Mouse (Mus musculus): ENCODE measurements around the gene Large2. TPM values are rescaled to one million over a fixed set of nuclear protein-coding genes. Genes with fewer than 3 reads are reported as not detected.

Large2 gene
- polyA plus RNA-seq, 1 experiment from 2014 or later, result 2.7 TPM

- TF ChIP-seq CTCF (IDR thresholded peaks at IDR 0.05; ENCODE audit: low read depth), result no peak
- no peak for TF ChIP-seq EP300 (IDR thresholded peaks at IDR 0.05; ENCODE audit: low read depth)
- no peak for ATAC-seq
- no peaks in the 10 kb centered on the region for H3K27me3 ChIP-seq (ENCODE audit: insufficient read depth, low read length)
- peaks cover 26% of the 10 kb centered on the region for H3K36me3 ChIP-seq (replicated peaks; ENCODE audit: insufficient read depth, low read length)
- no peaks in the 10 kb centered on the region for H3K9me3 ChIP-seq (ENCODE audit: low read length)
- no peaks in the 10 kb centered on the region; the same call in 1 of the 2 replicates for H3K4me1 ChIP-seq (ENCODE audit: insufficient read depth)
- H3K4me2 ChIP-seq (ENCODE audit: low read depth, low read length), result no peak overlapping the region
- 88% methylated on average over 6 of the region's 6 CpGs for WGBS (ENCODE audit: insufficient replicate concordance)
- H3K4me3 ChIP-seq (ENCODE audit: low read depth, low read length), result no peak overlapping the region
- no peak for DNase-seq
- no peak overlapping the region for H3K9ac ChIP-seq (replicated peaks)
- H3K27ac ChIP-seq (ENCODE audit: low read depth), result no peak overlapping the region
Observed at GRCm38 (mm10) chr2:92362571-92363228, 12.0 kb downstream of the Large2 start.

DNA sequence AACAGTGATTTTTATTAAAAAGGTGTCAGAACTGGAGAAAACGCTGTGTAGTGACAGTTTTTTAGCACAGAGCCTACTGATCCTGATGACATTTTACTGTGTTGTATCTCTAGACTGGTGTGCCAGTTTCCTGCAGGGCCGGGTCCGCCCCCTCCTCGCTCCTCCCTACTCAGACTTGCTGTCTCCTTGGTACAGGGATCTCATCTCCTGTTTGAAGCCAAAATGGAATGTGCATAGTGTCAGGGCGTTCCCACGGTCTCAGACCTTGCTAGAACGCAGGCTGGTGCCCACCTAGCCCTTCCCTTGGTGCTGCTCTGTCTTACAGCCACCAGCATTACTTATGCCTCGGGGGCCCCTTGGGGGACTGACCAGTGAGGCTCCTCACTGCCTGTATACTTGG lies 12.9 kb downstream of the Large2 start:
- no peaks in the 10 kb centered on the region for H3K4me1 ChIP-seq (ENCODE audit: insufficient read depth)
- no peak overlapping the region for H3K4me3 ChIP-seq (ENCODE audit: low read depth, low read length)
- 74% methylated on average over 8 of the region's 8 CpGs for WGBS (ENCODE audit: insufficient replicate concordance)
- H3K9ac ChIP-seq (replicated peaks), result no peak overlapping the region
- DNase-seq (no peak), ATAC-seq (no peak)
- no peaks in the 10 kb centered on the region for H3K27me3 ChIP-seq (ENCODE audit: insufficient read depth, low read length)
- peaks cover 34% of the 10 kb centered on the region for H3K36me3 ChIP-seq (replicated peaks; ENCODE audit: insufficient read depth, low read length)
- no peaks in the 10 kb centered on the region for H3K9me3 ChIP-seq (ENCODE audit: low read length)
- no peak overlapping the region for H3K4me2 ChIP-seq (ENCODE audit: low read depth, low read length)
- H3K27ac ChIP-seq (ENCODE audit: low read depth), result no peak overlapping the region
- TF ChIP-seq CTCF (IDR thresholded peaks at IDR 0.05; ENCODE audit: low read depth), result no peak
- no peak for TF ChIP-seq EP300 (IDR thresholded peaks at IDR 0.05; ENCODE audit: low read depth)

DNA sequence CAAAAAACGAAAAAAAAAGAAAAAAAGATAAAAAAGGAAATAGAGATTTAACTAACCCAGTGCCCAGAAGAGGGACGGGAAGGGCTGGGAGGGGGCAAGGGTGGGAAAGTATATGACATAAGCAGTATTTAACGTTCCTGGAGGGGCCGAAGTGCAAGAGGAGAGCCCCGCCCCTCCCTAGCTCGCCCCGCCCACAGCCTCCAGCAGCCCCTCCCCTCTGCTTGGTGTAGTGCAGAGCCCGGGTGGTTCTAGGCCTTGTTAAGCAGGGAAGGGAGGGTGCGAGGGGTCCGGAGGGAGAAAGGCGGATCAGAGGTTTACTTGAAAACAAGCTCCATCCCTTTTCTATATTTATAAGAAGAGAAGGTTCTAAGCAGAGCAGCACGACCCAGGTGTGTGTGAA lies 13.8 kb downstream of the Large2 start:
- ATAC-seq, result peak; percentile 63
- no peaks in the 10 kb centered on the region for H3K27me3 ChIP-seq (ENCODE audit: insufficient read depth, low read length)
- TF ChIP-seq CTCF (IDR thresholded peaks at IDR 0.05; ENCODE audit: low read depth) (no peak), EP300 (IDR thresholded peaks at IDR 0.05; ENCODE audit: low read depth) (no peak)
- H3K36me3 ChIP-seq (replicated peaks; ENCODE audit: insufficient read depth, low read length), result peaks cover 38% of the 10 kb centered on the region
- H3K4me1 ChIP-seq (ENCODE audit: insufficient read depth), result no peaks in the 10 kb centered on the region
- no peaks in the 10 kb centered on the region for H3K9me3 ChIP-seq (ENCODE audit: low read length)
- WGBS (ENCODE audit: insufficient replicate concordance), result 32% methylated on average over 12 of the region's 12 CpGs
- H3K27ac ChIP-seq (ENCODE audit: low read depth), result no peak overlapping the region
- no peak overlapping the region for H3K4me2 ChIP-seq (ENCODE audit: low read depth, low read length)
- no peak overlapping the region for H3K4me3 ChIP-seq (ENCODE audit: low read depth, low read length)
- H3K9ac ChIP-seq (replicated peaks), result no peak overlapping the region
- DNase-seq, result peak; percentile 58

DNA sequence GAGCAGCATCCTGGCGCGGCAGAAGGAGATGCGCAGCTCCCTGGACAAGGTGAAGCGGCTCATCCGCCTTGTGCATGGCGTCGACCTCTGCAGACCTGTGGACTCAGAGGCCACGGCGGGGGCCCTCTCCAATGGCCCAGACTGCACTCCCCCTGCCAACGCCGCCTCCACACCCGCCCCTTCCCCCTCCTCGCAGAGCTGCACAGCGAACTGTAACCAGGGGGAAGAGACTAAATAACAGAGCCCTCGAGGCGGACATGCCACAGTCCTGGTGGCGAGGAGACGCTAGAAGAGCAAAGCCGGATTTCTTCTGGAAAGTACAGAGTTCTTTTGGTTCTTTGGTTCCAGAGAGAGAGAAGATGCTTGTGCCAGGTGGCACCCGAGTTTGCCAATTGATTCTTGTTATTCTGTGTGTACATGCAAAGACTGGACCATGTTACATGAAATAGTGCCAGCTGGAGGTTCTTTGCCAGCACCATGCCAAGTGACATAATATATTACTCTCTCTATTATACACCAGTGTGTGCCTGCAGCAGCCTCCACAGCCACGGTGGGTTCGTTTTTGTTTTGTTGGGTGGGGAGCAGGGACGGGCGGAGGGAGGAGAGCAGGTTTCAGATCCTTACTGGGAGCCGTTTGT lies 14.4 kb downstream of the Large2 start:
- TF ChIP-seq CTCF (IDR thresholded peaks at IDR 0.05; ENCODE audit: low read depth) (no peak), EP300 (IDR thresholded peaks at IDR 0.05; ENCODE audit: low read depth) (no peak)
- Histone ChIP-seq H3K27me3 (ENCODE audit: insufficient read depth, low read length) (no peaks in the 10 kb centered on the region), H3K27ac (ENCODE audit: low read depth) (no peak overlapping the region), H3K4me1 (ENCODE audit: insufficient read depth) (no peaks in the 10 kb centered on the region), H3K9ac (replicated peaks) (no peak overlapping the region), H3K36me3 (replicated peaks; ENCODE audit: insufficient read depth, low read length) (peaks cover 38% of the 10 kb centered on the region), H3K4me2 (ENCODE audit: low read depth, low read length) (no peak overlapping the region), H3K4me3 (ENCODE audit: low read depth, low read length) (no peak overlapping the region), H3K9me3 (ENCODE audit: low read length) (no peaks in the 10 kb centered on the region)
- WGBS (ENCODE audit: insufficient replicate concordance), result 78% methylated on average over 23 of the region's 25 CpGs
- ATAC-seq (no peak), DNase-seq (no peak)

GRCm38 (mm10) chr2:92359301-92359700 lies 15.4 kb downstream of the Large2 start:
- ATAC-seq, result no peak
- 84% methylated on average over 2 of the region's 2 CpGs for WGBS (ENCODE audit: insufficient replicate concordance)
- no peak overlapping the region for H3K9ac ChIP-seq (replicated peaks)

GRCm38 (mm10) chr2:92354224-92354623 lies 20.4 kb downstream of the Large2 start:
- no peak for TF ChIP-seq EP300 (IDR thresholded peaks at IDR 0.05; ENCODE audit: low read depth)
- no peak overlapping the region for H3K4me3 ChIP-seq (ENCODE audit: low read depth, low read length)
- 56% methylated on average over 6 of the region's 6 CpGs for WGBS (ENCODE audit: insufficient replicate concordance)
- peaks cover 35% of the 10 kb centered on the region for H3K36me3 ChIP-seq (replicated peaks; ENCODE audit: insufficient read depth, low read length)
- H3K27me3 ChIP-seq (ENCODE audit: insufficient read depth, low read length), result no peaks in the 10 kb centered on the region
- no peak overlapping the region for H3K4me2 ChIP-seq (ENCODE audit: low read depth, low read length)
- H3K9ac ChIP-seq (replicated peaks), result no peak overlapping the region
- ATAC-seq (no peak), DNase-seq (no peak)
- H3K4me1 ChIP-seq (ENCODE audit: insufficient read depth), result peaks cover 8% of the 10 kb centered on the region; the same call in 1 of the 2 replicates
- no peaks in the 10 kb centered on the region for H3K9me3 ChIP-seq (ENCODE audit: low read length)
- no peak overlapping the region for H3K27ac ChIP-seq (ENCODE audit: low read depth)

More at GRCm38 (mm10) chr2:92359301-92359700, 15.4 kb downstream of the Large2 start:
- no peaks in the 10 kb centered on the region for H3K9me3 ChIP-seq (ENCODE audit: low read length)
- peaks cover 38% of the 10 kb centered on the region for H3K36me3 ChIP-seq (replicated peaks; ENCODE audit: insufficient read depth, low read length)
- no peaks in the 10 kb centered on the region for H3K4me1 ChIP-seq (ENCODE audit: insufficient read depth)
- no peak overlapping the region for H3K27ac ChIP-seq (ENCODE audit: low read depth)
- no peak overlapping the region for H3K4me2 ChIP-seq (ENCODE audit: low read depth, low read length)
- no peak overlapping the region for H3K4me3 ChIP-seq (ENCODE audit: low read depth, low read length)
- H3K27me3 ChIP-seq (ENCODE audit: insufficient read depth, low read length), result no peaks in the 10 kb centered on the region
- TF ChIP-seq EP300 (IDR thresholded peaks at IDR 0.05; ENCODE audit: low read depth), result no peak
- TF ChIP-seq CTCF (IDR thresholded peaks at IDR 0.05; ENCODE audit: low read depth), result no peak
- DNase-seq, result no peak
